Mouse (Mus musculus) heart, postnatal 4 days (tissue): ENCODE measurements at regions not wholly inside any gene's neighbourhood (a gene's known extent, or its start where the extent isn't known, plus 50 kb on each side); places are given as distances from the start of the nearest gene placed in this dataset.

ENCODE experiments used
- DNase-seq: peaks from one replicate; pipeline ENCODE4 v3.0.0; 2021

DNA sequence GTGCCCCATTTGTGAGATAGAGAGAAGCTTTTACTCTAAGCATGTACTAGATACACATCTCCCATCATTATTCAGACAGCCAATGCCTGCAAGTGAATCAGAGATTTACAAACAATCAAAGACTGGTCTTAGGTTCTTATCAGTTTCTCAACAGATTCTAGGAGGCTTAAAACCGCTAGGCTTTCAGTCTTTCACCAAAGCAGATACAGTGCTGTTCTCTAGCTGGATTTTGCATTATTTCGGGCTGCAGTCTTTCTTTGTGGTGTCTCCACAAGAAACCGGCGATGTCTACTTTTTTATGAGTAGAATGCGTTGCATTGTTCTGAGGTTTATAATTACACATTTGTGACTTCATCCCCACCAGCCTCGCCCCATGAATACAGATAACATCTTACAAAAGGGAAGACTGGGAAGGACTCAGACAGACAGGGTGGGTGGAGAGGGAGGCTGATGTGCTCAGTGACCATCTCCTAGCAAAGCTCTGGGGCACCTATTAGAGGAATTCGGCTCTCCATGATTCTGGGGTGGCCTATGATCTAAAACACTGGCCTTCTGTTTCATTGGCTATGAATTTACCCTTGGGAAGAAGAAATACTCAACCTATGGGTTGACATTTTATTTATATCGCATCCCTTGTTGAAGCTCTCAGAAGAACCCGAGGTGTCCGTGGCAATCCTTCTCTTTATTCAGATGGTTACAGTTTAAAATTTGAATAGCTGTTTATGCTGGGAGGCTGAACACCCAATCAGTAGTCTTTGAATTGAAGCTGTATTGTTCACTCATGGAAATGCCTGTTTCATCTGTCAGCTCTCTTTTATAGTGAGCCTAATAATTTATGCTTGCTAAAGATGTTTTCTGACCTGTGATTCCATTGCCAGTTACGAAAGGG is 343.8 kb downstream of the Tmem161b start:
- DNase-seq = no peak

DNA sequence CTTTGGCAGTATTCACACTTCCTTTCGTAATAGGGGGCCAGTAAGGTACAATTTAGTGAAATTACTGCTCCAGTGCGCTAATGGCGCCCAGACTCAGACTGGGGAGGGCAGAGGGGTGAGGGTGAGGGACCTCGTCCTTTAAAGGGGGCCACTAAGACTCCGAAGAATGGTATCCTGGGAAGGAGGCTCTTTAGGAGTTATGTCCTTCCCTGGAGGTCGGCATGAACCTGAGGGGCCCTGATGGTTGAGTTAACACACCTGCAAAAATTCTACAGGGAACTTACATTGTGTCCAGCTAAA is 344.4 kb downstream of the Tmem161b start:
- DNase-seq = no peak

DNA sequence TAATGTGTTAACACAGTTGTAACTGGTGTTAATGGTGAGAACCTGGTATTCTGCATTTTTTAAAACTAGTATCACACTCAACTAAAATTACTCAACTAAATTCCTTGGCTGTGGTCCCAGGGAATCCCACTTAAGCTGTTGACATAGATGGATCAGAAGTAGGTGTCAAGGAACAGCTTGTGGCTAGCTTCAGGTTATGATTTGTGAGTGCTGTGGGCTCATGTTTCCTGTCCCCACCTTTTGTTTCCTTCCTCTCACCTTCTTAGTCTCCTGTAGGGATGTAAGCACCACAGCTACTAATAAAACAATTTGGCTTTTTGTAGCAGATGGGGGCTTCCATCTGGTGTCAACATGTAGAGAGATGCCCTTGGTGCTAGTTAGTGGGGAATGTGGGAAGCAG is 347.3 kb downstream of the Tmem161b start:
- no peak for DNase-seq

DNA sequence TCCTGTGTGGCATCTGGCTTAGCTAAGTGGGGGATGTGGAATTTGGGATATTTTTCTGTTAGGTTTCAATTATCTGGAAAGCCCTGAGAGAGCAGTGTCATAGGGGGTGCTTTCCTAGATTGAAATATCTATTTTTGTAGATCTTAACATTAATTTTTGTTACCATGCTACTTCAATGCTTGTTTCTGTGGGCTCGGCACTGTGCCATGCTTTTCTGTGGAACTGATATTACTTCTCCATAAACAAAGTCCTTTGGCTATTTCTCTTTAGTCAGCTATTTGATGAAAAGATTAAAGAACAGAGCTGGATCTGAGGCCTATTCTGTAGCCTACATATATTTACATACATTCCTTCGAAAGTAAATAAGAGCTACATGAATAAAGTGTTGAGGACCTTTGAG is 348.1 kb downstream of the Tmem161b start:
- DNase-seq = no peak

DNA sequence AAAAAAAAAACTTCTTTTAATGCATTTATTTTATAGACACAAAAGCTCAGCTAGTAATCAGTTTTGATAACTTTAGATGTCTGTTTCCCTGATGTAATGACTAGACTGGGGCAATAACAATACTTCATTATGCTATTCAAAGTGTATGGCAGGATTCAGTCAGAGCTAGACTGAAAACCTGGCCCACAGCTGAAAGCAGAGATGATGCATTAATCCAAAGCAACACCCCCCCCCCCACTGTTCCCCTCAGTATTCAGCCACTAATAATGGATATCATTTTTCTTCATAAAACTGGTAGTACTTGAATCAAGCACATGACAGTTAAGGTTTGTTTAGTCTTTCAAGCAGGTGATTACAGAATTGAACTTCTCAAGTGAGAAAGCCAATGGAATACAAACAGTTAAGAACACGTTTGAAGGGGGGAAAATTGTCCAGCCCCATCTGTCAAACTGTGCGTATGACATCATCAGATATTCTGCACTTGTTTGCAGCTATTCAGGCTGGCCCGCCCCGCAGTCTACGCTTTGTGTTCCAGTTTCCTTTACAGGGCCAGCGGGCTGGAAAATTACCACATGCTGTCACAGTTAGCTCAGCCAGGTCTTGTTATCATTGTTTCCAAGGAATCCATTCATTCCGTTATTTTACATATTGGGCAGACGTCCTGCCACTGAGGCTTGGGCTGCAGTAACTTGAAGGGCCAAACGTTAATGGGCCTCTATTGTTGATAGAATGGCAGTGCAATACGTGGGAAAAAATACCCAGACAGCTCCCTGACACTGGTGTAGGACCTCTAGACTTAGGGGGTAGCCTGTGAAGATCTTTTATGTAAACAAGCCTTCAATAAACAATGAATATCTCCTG is 349.1 kb downstream of the Tmem161b start:
- DNase-seq = peak; percentile 39

DNA sequence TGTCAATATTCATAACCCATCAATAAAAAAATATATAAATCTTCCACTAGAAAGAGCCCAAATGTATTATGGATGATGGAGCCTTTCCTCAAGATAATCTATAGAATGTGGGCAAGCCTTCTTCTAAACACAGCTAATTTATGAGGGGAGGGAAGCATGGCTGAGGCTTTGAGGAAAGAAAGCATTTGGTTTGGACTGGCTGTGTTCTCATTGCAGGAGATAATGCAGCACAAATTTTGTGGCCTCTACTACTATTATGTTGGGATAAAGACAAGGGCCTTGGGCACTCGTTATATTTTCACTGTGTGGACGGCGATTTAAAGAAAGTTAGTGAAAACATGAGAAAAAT is 349.7 kb downstream of the Tmem161b start:
- DNase-seq = no peak

DNA sequence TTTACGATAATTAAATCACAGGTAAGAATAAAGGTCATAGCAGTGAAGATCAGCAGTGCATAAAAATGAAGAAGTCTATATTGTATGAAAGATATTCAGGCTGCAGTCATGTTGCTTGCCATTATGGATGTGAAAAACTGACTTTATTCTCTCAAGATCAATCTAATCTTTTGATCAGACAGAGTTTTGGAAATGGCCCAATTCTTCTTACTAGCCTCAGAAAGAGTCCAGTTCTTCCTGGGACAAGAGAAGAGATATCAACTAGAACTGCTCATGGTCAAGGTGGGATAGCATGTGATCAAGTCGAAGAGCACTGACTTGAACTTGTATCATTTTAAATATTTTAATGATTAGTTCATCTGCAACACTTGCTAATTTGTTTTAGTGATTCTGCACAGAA is 350.1 kb downstream of the Tmem161b start:
- DNase-seq = no peak

DNA sequence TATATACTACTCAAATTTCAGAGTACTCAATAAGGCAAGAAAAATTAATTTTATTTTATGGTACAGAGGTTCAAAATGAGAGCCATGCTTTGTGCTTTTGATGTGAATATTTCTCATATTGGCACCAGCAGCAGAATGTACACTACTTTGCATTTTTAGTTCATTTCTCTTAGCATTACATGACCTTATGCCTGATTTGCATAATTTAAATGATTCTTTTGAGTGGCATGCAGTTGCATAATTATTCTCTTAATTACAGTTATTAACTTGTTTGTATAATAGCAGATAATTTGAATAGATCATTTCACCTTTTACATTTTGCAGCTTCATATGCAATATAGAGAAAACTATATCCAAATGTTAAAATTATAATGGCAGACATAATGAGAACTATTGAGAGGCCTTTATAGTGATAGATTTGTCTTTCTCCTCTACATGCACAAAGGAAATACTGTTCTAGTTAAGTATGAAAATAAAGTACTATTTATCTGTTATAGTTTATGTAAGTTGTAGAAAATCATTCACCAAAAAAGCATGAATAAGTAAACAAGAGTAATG is 374.6 kb downstream of the Tmem161b start:
- DNase-seq = no peak

DNA sequence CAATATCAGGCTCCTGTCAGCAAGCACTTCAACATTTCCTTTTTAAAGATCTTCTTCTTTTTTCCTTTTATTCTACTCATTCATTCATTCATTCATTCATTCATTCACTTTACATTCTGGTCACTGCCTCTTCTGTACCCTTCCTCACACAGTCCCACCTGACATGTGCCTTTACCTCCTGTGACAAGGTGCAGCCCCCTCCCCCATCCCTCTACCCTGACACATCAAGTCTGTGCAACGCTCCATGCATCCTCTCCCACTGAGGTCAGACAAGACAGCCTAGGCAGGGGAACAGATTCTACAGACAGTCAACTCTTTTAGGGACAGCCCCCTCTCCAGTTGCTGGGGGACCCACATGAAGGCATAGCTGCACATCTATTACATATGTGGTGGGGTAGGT is 380.5 kb downstream of the Tmem161b start:
- DNase-seq = no peak

DNA sequence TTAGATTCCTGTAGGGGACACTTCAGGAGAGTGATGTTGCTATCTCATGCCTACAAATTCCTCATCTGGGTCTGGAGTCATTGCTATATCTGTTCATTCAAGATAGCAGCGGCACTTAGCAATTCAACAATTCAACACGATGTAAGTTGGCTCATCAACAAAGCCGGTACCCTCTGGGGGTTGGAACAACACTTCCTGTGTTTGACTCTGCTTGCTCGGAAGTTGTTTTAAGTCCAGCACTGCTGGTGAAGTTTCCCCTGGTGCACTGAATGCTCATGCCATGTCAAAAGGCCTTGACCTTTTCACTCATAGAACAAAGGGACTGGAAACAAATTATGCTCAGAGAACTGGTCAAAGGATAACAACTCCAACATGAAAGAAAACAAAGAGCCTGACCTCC is 390.4 kb downstream of the Tmem161b start:
- no peak for DNase-seq

DNA sequence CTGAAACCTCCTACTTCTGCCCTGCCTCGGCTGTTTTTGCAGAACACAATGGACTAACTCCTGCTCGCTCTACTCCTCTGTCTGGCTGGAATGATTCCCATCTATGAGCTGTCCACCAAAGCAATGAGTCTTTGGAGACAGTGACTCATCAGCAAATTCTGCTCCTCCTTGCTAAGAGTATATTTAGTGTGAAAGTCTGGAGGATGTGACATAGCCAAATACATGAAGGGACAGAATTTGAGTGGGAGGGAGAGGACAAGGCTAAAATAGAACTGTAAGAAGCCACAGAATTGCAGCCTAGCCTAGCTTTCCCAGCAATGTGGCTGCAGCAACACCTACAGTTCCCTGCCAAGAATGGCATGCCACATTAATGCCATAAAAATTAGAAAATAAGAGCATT is 390.9 kb downstream of the Tmem161b start:
- DNase-seq = no peak

DNA sequence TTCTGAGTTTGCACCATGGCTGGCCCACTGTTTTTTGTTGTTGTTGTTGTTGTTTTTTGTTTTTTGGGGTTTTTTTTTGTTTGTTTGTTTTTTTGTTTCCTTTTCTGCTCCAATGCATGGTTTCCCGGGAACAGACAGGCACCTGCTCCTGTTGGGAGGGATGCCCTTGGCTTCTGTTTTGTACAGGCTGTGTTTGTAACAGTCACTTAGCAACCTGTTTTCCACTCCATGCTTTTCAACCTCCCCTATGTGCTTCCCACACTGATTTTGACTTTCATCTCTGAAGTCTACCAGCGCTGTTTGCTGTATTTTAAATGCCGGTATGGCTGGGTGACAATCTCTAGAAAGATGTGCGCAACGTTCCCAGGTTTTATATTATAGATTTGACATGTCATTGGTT is 402.6 kb downstream of the Tmem161b start:
- DNase-seq = no peak

DNA sequence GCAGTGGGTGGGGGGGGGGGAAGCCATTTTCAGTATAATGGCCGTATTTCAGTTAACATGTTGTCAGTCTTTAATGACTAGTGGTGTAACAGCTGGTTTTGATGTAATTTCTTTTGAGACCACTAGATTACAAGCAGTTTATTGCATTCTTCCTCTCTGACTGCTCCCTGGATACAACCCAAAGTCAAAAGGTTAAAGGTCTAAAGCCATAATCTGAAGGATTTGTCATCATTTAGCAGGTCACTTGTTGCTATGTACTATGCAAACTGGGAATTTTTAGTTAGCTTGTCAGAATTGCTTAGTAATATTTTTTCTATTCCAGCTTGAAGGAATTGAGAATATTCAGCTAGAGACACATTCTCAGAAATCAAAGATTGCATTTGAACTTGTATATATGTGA is 403.4 kb downstream of the Tmem161b start:
- no peak for DNase-seq

DNA sequence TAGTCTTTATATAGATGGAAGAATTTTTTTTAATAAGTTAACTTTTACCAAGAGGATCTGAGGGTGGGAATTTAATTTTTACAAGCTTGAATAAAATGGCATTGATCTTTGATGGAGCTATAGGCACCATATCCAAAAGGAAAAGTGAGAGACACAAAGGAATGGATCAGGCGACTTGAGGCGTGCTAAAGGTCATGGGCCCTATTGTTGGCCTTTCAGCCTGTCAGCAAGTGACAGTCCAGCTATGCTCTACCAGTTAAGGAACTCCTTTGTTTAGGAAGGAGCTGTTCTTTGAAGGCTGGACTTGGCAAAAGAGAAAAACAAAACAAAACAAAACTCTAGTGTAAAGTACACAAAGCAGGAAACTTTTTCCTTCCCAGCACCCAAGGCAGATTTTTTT is 403.8 kb downstream of the Tmem161b start:
- no peak for DNase-seq

DNA sequence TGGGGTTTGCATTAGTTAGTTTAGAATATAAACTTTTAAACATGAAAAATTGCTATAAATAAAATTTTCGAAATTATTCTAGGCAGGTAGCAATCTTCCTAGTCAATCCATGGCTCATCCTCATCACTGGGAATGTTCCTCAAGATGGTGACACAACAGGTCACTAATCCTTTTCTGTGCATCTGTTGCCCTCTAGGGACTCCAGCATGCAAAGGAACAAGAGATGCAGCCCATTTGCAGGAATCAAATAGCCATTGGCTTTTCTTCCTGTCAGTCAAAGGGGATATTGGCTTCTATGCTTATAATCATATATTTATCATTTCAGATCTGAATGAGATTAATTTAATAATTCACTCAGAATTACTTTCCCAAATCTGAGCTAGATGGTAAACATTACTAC is 404.3 kb downstream of the Tmem161b start:
- no peak for DNase-seq

DNA sequence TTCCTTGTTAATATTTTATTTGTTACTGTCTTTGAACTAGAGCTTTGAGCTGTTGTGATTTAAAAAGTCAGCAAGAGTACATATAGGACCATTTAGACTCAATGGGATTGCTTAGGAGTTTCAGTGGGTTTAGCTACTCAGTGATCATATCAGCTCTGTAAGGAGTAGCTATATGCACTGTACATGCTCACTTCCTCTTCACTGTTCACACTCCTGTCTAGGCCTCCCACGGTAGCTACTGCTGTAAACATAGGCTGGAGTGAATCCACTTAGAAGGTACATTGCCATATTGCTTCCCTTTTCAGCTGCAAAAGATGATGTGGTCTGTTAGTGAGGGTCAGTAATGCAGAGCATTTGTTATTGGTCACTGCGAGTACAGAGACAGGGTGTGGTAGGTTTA is 408.6 kb downstream of the Tmem161b start:
- DNase-seq = no peak

DNA sequence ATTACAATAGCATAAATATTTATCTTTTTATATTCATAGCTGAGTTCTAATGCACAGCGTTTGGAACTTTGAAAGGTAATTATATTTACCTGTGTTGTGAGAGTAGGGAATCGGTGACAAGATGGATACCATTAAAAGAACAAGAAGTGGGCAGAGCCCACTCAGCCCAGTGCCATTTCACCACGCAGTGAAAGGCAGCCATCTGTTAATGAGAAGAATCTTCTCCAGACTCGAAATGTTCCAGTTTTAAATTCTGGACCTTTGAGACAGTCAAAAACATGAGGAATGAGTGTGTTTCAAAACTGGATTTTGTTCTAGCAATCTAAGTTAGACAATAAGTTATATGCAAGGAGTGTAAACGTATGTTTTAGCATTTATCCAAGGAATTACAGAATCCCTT is 410.4 kb downstream of the Tmem161b start:
- DNase-seq = no peak

DNA sequence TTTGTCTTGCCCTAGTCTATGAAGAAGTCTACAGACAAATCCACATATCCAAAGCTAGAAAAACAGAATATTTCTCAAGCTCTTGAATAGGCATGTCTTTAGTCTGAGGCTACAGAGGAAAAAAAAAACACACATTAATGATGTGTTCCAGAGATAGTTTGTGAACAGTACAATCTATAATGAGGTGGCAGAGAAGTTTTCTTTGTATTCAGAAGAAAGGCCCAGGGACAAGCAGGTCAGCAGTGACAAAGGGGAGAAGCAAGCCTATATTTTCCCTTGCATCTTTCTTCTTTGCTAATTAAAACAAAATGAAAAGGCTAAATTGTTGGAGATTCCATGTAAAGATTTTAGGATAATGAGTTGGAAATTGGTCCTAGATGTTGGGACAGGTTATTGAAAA is 414.7 kb downstream of the Tmem161b start:
- DNase-seq = no peak

DNA sequence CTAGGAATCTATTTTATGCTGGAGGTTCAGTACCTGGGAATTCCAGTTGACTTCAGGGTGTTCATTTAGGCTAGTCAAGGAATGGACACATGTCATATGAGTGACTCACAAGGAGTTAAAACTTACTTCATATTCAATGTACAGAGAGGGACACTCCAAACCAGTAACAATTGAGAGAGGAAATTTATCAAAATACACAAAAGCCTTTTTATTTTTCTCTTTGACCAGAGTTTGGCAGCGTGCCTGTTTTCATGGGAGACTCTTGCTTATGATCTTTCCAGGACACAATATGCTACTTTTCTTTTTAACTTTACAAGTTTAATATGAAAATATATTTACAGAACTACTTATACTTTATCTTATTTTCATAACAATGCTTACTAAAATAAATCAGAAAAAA is 415.5 kb downstream of the Tmem161b start:
- no peak for DNase-seq

DNA sequence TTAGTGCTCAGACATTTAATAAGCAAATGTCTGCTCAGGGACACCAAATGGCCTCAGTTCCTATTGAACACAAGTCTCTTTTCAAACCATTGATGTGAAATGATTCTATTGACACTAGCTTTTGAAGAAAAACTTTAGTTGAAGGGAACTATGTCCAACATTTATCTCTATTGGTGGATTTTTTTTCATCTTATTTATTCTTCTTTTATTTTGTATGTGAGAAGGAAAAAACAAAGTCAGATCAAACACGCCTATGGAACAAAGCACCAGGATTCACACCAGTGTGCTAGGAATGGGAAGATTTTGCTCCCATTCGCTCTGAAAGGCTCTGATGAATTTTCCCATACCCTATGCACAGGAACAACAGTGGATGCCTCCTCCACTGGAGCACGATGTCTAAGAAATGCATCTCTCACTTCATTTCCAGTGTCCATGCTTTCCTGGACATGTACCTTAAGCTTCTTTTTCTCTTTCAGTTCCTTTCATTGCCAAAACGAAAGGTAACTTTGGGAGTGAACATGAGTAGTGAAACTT is 416.4 kb downstream of the Tmem161b start:
- no peak for DNase-seq

DNA sequence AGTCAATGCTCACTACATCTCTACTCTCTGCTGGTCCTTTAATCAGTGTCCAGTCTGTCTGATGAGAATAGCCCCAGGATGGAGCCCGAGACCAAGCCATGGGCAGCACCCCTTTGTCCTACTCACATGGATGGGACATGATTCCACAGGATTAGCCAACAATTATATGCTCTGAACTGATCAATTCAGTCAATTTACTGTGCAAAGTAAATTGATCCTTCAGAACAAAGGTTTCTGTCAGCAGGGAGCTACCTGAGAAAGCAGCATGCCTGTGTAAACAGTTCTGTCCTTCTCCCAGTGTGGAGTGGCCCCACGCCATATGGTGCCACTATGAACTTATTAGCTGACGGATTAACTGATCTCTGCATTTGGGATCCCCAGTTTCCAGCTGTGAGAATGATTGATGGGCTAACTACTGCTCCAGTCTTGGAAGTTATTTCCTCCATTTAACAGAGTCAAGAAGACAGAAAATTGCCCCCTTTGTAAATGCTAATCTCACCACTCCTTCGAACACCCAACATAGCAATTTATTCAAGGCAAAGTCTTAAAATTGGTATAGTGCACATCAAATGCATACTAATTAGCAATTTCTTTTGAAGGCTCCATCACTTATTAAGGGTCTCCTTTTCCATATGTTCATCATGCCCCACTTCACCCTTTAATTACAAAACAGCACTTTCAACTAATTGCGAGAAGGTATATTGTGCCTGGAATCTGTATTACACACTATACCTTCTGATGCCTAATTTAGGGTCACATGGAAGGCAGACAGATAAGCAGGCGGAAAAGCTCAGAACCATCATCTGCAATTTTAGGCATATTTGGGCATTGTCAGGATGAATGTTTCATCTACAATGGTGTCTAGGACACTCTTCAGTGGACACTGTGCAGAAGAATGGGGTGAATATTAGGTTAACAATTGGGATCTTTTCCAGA is 417.3 kb downstream of the Tmem161b start:
- DNase-seq = no peak

DNA sequence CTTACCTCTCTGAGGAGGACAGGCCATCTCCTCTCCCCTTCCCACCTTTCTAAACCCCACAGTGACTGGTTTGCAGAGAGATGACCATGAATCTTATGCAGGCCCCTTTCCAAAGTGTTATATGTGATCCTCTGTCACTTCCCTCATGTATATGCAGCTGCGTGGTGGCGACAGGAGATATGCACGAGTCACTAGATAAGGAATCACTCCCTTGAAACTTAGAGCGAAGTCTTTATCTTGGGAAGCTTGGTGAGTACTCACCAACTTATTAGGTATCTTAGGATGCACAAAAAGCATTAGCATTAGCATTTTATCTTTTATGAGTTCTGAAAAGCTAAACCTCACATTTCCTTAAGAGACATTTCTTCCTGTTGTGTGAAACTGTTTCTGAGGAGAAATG is 421.9 kb downstream of the Tmem161b start:
- DNase-seq = no peak
